Comparison of ENCODE assay signal across 8 mouse cellular contexts in genomic region chr15:103352856-103353255, GRCm38 (mm10). TPM values are rescaled to one million over a fixed set of nuclear protein-coding genes. Genes with fewer than 3 reads are reported as not detected.
DNase-seq lines count a peak whose midpoint lies in the region; ATAC-seq and TF ChIP-seq lines count a peak whose summit lies in the region.
"Had no signal": no experiment of that assay in that cellular context is flagged by ENCODE, and none has a peak within 500 bp of the region (broad histone marks: within the 10 kb centered on the region; RNA-seq: fewer than 3 reads in every experiment).

No protein-coding gene starts in this region.

- H3K4me1 ChIP-seq in lung, adult 2 months (ENCODE audit: control insufficient read depth, insufficient read depth, low read length) = no peaks in the 10 kb centered on the region; the same call in 1 of the 2 replicates
- no peaks in the 10 kb centered on the region for H3K4me1 ChIP-seq in hindbrain, embryonic 15.5 days (replicated peaks)

- no peak overlapping the region for H3K9ac ChIP-seq in hindbrain, embryonic 15.5 days

- ATAC-seq in hindbrain, embryonic 15.5 days (ENCODE audit: low FRiP score, low read depth) = 0 out of 2 replicates have a peak, but pooled peaks have one; percentile 7
- peak; percentile 87 for ATAC-seq in megakaryocyte progenitor cell, adult 5-6 weeks (replicated peaks; ENCODE audit: poor library complexity)

- no peak overlapping the region for H3K4me2 ChIP-seq in hindbrain, embryonic 15.5 days

- peak; percentile 90 for TF ChIP-seq CTCF in lung, adult 2 months (IDR thresholded peaks at IDR 0.05; ENCODE audit: insufficient read depth, low read length)

- H3K27ac ChIP-seq in hindbrain, embryonic 15.5 days (replicated peaks) = no peak overlapping the region

- 34% methylated on average over 4 of the region's 4 CpGs for WGBS in lung, adult 2 months
- 50% methylated on average over 4 of the region's 4 CpGs for WGBS in hindbrain, embryonic 15.5 days

- no peak overlapping the region for H3K4me3 ChIP-seq in lung, adult 2 months (replicated peaks; ENCODE audit: extremely low read depth, low read depth, low read length)
- H3K4me3 ChIP-seq in hindbrain, embryonic 15.5 days = no peak overlapping the region

- TF ChIP-seq POLR2A in lung, adult 2 months (IDR thresholded peaks at IDR 0.05; ENCODE audit: borderline replicate concordance, extremely low read depth, low read depth, low read length) = no peak

- peak; percentile 55 for DNase-seq in lung, adult 2 months
- DNase-seq in lung, postnatal 36 days = no peak
- DNase-seq in R1 (ENCODE audit: low read depth, low spot score) = peak; percentile 81
- peak; percentile 85 for DNase-seq in embryo, embryonic 10.5 days (ENCODE audit: low spot score)
- DNase-seq in splenic B cell, adult 2 months (ENCODE audit: low read depth, low spot score) = peak; percentile 78

- no peaks in the 10 kb centered on the region for H3K27me3 ChIP-seq in hindbrain, embryonic 15.5 days
- no peaks in the 10 kb centered on the region for H3K27me3 ChIP-seq in splenic B cell, adult 2 months (ENCODE audit: control insufficient read depth, insufficient read depth, low read length, poor library complexity, severe bottlenecking)

- H3K9me3 ChIP-seq in hindbrain, embryonic 15.5 days = no peaks in the 10 kb centered on the region

- H3K36me3 ChIP-seq in hindbrain, embryonic 15.5 days = no peaks in the 10 kb centered on the region
- no peaks in the 10 kb centered on the region for H3K36me3 ChIP-seq in splenic B cell, adult 2 months (ENCODE audit: control insufficient read depth, insufficient read depth, low read length, poor library complexity, severe bottlenecking)

RNA-seq across cellular contexts. Expression of gene Zfp385a, which starts 13.0 kb away (rescaled TPM):
- polyA plus RNA-seq in lung, adult 2 months (2012; rRNA removed) = 9.9 and 11.7 TPM in 2 replicates
- 22.6 and 26.6 TPM in 2 replicates for polyA plus RNA-seq in hindbrain, embryonic 15.5 days (2015; fragmentation: Nextera tagmentation; extraction: Ambion mirVana)
- 11.5 and 12.4 TPM in 2 replicates for total RNA-seq in megakaryocyte progenitor cell, adult 5-6 weeks (2015)
- 2.0 and 3.2 TPM in 2 replicates for total RNA-seq in megakaryocyte progenitor cell, adult 5-6 weeks (2017)

RNA-seq across cellular contexts. Expression of gene Itga5, which starts 13.7 kb away (rescaled TPM):
- 34.3 and 35.9 TPM in 2 replicates for polyA plus RNA-seq in lung, adult 2 months (2012; rRNA removed)
- 7.4 and 7.9 TPM in 2 replicates for polyA plus RNA-seq in hindbrain, embryonic 15.5 days (2015; fragmentation: Nextera tagmentation; extraction: Ambion mirVana)
- 16.4 and 17.3 TPM in 2 replicates for total RNA-seq in megakaryocyte progenitor cell, adult 5-6 weeks (2015)
- 8.4 and 10.5 TPM in 2 replicates for total RNA-seq in megakaryocyte progenitor cell, adult 5-6 weeks (2017)

RNA-seq across cellular contexts. Expression of gene Gpr84, which starts 42.4 kb away (rescaled TPM):
- polyA plus RNA-seq in lung, adult 2 months (2012; rRNA removed) = 0.08 and 0.22 TPM in 2 replicates
- polyA plus RNA-seq in hindbrain, embryonic 15.5 days (2015; fragmentation: Nextera tagmentation; extraction: Ambion mirVana) = 0.41 and 0.44 TPM in 2 replicates
- 1.8 and 3.4 TPM in 2 replicates for total RNA-seq in megakaryocyte progenitor cell, adult 5-6 weeks (2015)
- 1.8 and 2.3 TPM in 2 replicates for total RNA-seq in megakaryocyte progenitor cell, adult 5-6 weeks (2017)
- total RNA-seq: heart, adult 18-20 months had no signal
